Mouse (Mus musculus) neural tube, embryonic 12.5 days (tissue): ENCODE data around the gene Casz1. TPM values are rescaled to one million over a fixed set of nuclear protein-coding genes. Genes with fewer than 3 reads are reported as not detected.
A peak's percentile ranks its signal among the peaks of the same experiment; 100 is the strongest.

Experiments used
- ATAC-seq: fragments of 200-750 bp; cut with Nextera tagmentation; 2 replicates; pipeline ENCODE4 v1.8.0; 2017; ENCODE audit warnings: low read depth, mild to moderate bottlenecking, moderate TSS enrichment, moderate library complexity; ENCODE audit not compliant: low FRiP score
- H3K27ac ChIP-seq: fragments of 300-500 bp; sonication (generic); 2 replicates; pipeline ENCODE4 v1.5.1; 2016
- H3K27me3 ChIP-seq: fragments of 300-500 bp; sonication (generic); replicated peaks from 2 replicates; pipeline ENCODE4 v1.6.1; 2016; ENCODE audit warnings: mild to moderate bottlenecking
- H3K36me3 ChIP-seq: fragments of 300-500 bp; sonication (generic); 2 replicates; pipeline ENCODE4 v1.6.1; 2016; ENCODE audit warnings: mild to moderate bottlenecking
- H3K4me1 ChIP-seq: fragments of 300-500 bp; sonication (generic); 2 replicates; pipeline ENCODE4 v1.6.1; 2016
- H3K4me2 ChIP-seq: fragments of 300-500 bp; sonication (generic); replicated peaks from 2 replicates; pipeline ENCODE4 v1.6.1; 2016; ENCODE audit warnings: mild to moderate bottlenecking
- H3K4me3 ChIP-seq: fragments of 300-500 bp; sonication (generic); 2 replicates; pipeline ENCODE4 v1.5.1; 2016
- H3K9ac ChIP-seq: fragments of 300-500 bp; sonication (generic); 2 replicates; pipeline ENCODE4 v1.6.1; 2016; ENCODE audit warnings: mild to moderate bottlenecking
- H3K9me3 ChIP-seq: fragments of 300-500 bp; sonication (generic); 2 replicates; pipeline ENCODE4 v1.6.1; 2016; ENCODE audit warnings: mild to moderate bottlenecking
- WGBS: fragments of 180-500 bp; shearing (Covaris S2); methylation state at CpG from one replicate; pipeline ENCODE4 v1.1.7; 2016; 5-methylcytosine and 5-hydroxymethylcytosine counted together
- polyA plus RNA-seq: library from polyadenylated mRNA; unstranded; fragments of >200 nt; fragmentation: Nextera tagmentation; extraction: Ambion mirVana; gene quantifications from 2 replicates; pipeline ENCODE4 v1.2.1, GENCODE M21; 2016

Gene Casz1
- polyA plus RNA-seq, 1 experiment from 2014 or later = 14.2 TPM

DNA sequence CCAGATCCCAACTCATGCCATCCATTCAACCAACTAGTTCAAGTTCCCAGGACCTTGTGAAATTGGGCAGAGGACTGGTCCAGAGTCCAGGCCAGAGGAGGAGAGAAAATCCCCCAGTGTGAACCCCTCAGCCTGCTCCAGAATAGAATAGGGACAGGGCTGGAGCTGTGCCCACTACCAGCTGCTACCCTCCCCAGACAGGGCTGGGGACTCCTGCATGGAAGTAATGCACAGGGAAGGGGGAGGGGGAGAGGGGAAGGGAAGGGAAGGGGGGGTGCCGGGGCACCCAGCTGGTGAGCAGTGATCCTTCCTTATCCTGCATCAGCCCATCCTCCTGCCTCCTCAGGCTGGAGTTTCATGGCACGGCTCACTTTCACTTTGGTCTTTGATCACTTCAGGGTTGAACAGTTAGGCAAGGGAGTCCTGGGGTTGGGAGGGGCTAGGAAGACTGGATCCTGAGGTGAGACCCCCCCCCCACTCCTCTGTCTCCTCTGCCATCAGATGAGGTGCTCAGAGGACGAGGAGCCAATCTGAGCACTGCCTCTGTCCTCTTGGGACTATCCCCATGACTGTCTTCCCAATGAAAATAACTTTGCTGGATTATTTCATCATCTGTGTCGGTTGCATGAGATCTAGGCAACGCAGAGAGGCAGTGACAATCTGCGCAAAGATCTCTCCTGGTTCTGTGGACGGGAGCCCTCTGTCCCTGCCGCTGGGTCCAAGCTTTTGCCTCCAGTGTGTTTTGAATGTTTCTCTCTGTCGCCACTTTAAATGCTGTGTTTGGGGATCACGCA lies 28.6 kb upstream of the Casz1 start:
- no peak for ATAC-seq

GRCm38 (mm10) chr4:148780097-148780621 lies 24.1 kb upstream of the Casz1 start:
- Histone ChIP-seq H3K36me3 (no peaks in the 10 kb centered on the region), H3K9me3 (no peaks in the 10 kb centered on the region), H3K4me3 (no peak overlapping the region), H3K4me2 (no peak overlapping the region), H3K4me1 (peaks cover 10% of the 10 kb centered on the region), H3K27ac (no peak overlapping the region), H3K27me3 (peaks cover 18% of the 10 kb centered on the region; the same call in 1 of the 2 replicates), H3K9ac (no peak overlapping the region)
- 37% methylated on average over 8 of the region's 8 CpGs for whole genome bisulfite sequencing
- ATAC-seq = no peak

More for the DNA sequence above, 28.6 kb upstream of the Casz1 start:
- H3K4me1 ChIP-seq = peaks cover 28% of the 10 kb centered on the region
- 0 out of 2 replicates have a peak overlapping the region, but pooled peaks have one; percentile 8 for H3K9ac ChIP-seq
- 65% methylated on average over 9 of the region's 10 CpGs for WGBS
- no peak overlapping the region for H3K4me3 ChIP-seq
- H3K4me2 ChIP-seq = 0 out of 2 replicates have a peak overlapping the region, but pooled peaks have one; percentile 12
- H3K9me3 ChIP-seq = no peaks in the 10 kb centered on the region
- peaks cover 39% of the 10 kb centered on the region for H3K27me3 ChIP-seq
- no peaks in the 10 kb centered on the region for H3K36me3 ChIP-seq
- H3K27ac ChIP-seq = no peak overlapping the region

DNA sequence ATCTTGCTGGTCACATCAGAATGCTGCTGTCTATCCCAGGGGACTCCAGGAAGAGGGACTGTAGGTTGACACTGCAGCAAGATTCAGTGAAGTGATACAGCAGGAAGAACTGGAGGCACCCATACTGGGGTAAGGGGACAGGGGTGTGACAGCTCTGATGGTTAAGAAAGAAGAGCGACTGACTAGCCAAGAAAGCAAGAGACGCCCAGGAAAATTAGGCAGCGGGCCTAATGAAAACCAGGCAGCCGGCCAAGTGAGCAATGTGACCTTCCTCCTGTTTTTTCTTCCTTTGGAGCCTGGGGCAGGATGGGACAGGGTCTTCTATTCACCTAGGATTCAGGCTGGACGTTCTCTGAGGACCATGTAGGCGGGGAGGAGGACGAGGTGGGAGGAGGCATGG lies 22.7 kb upstream of the Casz1 start:
- Histone ChIP-seq H3K27me3 (peaks cover 24% of the 10 kb centered on the region), H3K4me1 (peaks cover 8% of the 10 kb centered on the region; the same call in 1 of the 2 replicates), H3K27ac (no peak overlapping the region), H3K9ac (no peak overlapping the region), H3K9me3 (no peaks in the 10 kb centered on the region), H3K4me2 (no peak overlapping the region), H3K4me3 (no peak overlapping the region), H3K36me3 (no peaks in the 10 kb centered on the region)
- no peak for ATAC-seq
- 91% methylated on average over 7 of the region's 7 CpGs for WGBS

- Histone ChIP-seq H3K4me2 (no peak overlapping the region), H3K4me1 (peaks cover 14% of the 10 kb centered on the region), H3K9ac (no peak overlapping the region), H3K9me3 (no peaks in the 10 kb centered on the region), H3K27me3 (peaks cover 32% of the 10 kb centered on the region), H3K4me3 (no peak overlapping the region), H3K36me3 (no peaks in the 10 kb centered on the region), H3K27ac (no peak overlapping the region)
- ATAC-seq = no peak
- 89% methylated on average over 6 of the region's 6 CpGs for WGBS
These were observed 21.3 kb upstream of the Casz1 start for GRCm38 (mm10) chr4:148782880-148783279.

DNA sequence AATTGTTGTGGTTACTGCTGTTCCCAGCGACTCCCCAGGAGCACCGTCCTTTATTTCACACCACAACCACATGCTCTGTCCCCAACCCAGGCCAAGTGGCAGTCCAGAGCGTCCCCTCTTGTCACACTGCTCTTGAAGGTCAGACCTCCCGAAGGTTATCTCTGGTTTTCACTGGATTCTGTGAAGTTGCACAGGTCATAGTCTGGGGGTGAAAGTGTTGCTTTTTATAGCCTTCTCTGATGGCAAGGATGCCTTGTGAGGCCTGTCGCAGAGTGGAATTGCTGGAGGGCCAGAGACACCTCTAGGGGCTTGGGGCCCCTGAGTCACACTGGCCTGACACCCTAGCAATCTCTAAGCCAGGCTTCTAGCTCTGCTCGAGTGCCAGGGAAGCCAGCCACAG lies 20.5 kb upstream of the Casz1 start:
- no peak for ATAC-seq
- H3K27me3 ChIP-seq = peaks cover 37% of the 10 kb centered on the region
- H3K9me3 ChIP-seq = no peaks in the 10 kb centered on the region
- H3K27ac ChIP-seq = no peak overlapping the region
- no peak overlapping the region for H3K9ac ChIP-seq
- no peak overlapping the region for H3K4me2 ChIP-seq
- no peaks in the 10 kb centered on the region for H3K36me3 ChIP-seq
- 70% methylated on average over 6 of the region's 6 CpGs for WGBS
- peaks cover 20% of the 10 kb centered on the region for H3K4me1 ChIP-seq
- no peak overlapping the region for H3K4me3 ChIP-seq

DNA sequence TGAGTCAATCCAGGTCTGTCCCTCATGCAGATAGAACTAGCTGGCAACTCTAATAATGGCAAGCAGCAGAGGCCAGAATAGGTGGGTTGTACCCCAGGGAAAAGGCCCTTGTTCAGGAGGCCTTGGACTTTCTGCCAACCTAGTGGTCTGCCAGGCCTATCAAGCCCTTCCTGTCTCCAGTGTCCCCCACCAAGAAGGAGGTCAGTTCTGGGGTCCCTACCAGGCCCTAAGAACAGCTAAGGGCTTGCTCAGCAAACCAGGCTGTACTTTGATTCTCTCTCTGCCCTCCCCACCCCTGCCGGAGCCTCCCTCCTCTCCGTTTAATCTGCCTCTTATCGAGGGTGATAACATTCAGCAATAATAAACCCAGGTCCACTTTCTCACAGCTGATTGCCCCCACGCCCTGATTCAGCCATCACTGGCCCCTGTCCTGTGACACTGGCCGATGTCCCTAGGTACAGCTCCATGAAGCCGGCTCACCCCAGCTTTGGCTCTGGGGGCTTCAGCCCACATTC lies 19.1 kb upstream of the Casz1 start:
- Histone ChIP-seq H3K4me1 (peaks cover 20% of the 10 kb centered on the region), H3K27me3 (peaks cover 36% of the 10 kb centered on the region), H3K36me3 (no peaks in the 10 kb centered on the region), H3K4me3 (no peak overlapping the region), H3K27ac (no peak overlapping the region), H3K9me3 (no peaks in the 10 kb centered on the region), H3K9ac (no peak overlapping the region), H3K4me2 (no peak overlapping the region)
- WGBS = 89% methylated on average over 6 of the region's 6 CpGs
- no peak for ATAC-seq

DNA sequence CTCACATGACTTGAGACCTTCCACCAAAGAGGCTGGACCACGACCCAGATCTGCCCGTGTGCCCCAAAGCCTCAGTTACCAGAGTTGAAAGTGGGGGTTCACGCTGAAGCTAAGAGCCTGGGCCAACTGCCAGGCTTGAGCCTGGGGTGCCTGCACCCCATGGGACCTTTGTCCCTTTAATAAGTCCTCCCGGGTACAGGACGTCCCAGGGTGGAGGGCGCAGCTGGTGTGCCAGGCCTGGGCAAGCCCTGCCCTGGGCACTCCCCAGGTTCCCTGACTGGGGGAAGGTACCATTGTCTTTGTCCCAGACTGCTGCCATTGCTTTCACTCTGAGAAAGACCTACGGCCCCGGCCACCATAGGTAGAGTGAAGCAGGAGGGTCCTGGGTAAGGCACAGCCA lies 18.2 kb upstream of the Casz1 start:
- H3K4me1 ChIP-seq = peaks cover 20% of the 10 kb centered on the region
- 0 out of 2 replicates have a peak, but pooled peaks have one; percentile 31 for ATAC-seq
- WGBS = 72% methylated on average over 8 of the region's 8 CpGs
- H3K4me3 ChIP-seq = no peak overlapping the region
- H3K36me3 ChIP-seq = no peaks in the 10 kb centered on the region
- no peak overlapping the region for H3K27ac ChIP-seq
- no peak overlapping the region for H3K4me2 ChIP-seq
- H3K9ac ChIP-seq = no peak overlapping the region
- no peaks in the 10 kb centered on the region for H3K9me3 ChIP-seq
- peaks cover 36% of the 10 kb centered on the region for H3K27me3 ChIP-seq

- H3K9me3 ChIP-seq = no peaks in the 10 kb centered on the region
- no peak for ATAC-seq
- H3K36me3 ChIP-seq = no peaks in the 10 kb centered on the region
- 85% methylated on average over 8 of the region's 8 CpGs for WGBS
- H3K9ac ChIP-seq = no peak overlapping the region
- H3K27me3 ChIP-seq = peaks cover 26% of the 10 kb centered on the region
- no peak overlapping the region for H3K4me3 ChIP-seq
- no peak overlapping the region for H3K4me2 ChIP-seq
- H3K27ac ChIP-seq = no peak overlapping the region
- peaks cover 18% of the 10 kb centered on the region for H3K4me1 ChIP-seq
These were observed 13.3 kb upstream of the Casz1 start for GRCm38 (mm10) chr4:148790940-148791339.

DNA sequence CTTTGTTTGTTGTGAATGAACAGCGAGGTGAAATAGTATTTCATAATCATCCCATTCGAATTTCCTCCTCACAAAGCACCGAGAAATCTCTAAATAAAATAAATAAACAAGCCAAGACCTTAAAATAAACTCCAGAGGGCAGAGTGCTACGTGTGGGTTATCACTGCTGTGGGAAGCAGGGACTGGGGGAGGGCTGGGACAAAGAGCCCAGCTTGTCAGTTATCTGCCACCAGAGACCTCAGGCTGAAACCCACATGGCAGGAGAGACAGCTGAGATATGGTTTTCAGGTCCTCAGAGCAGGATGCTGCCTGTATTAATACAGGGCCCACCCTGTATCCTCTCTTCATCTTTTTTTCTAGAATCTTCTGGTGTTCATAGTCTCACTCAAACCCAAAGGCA lies 9.2 kb upstream of the Casz1 start:
- Histone ChIP-seq H3K27me3 (peaks cover 23% of the 10 kb centered on the region), H3K9ac (no peak overlapping the region)
- WGBS = 74% methylated on average over 4 of the region's 4 CpGs

DNA sequence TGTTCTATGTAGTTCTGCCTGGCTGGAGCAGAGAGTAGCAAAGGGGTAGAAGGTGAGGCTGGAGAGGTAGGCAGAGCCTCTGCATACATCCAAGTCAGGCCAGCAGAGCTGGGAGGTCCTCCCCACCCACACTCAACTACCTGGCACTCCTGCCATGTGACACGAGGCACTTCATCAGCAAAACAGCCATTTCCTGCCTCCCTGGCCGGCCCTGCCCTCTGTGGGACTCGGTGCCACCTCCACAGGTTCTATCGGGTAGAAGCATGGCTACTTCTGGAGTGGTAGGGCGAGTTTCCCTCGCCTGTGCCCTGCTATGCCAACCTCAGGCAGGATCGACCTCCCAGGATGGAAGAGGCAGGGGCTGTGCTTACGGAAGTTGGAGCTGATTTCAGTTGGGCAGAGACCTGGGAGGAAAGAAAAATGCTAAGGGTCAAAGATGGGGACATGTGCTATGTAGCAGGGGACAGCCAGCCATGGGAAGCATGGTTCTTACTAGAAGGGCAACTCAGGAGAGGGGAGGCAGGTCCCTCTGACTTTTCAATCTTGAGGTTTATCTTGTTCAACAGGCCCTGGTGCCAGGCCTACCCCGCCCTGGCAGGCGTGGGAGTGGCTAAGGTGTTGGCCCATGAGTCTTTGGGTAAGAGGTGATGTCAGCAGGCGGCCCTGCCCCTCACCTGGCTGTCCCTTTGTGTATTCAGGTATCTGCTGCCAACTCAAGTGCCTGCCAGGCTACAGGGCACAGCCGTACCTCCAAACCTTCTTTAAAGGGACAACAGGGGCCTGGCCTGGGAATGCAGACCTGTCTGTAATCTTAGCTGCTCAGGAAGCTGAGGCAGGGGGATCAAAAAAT lies 6.5 kb upstream of the Casz1 start:
- Histone ChIP-seq H3K36me3 (no peaks in the 10 kb centered on the region), H3K9ac (no peak overlapping the region), H3K27me3 (peaks cover 27% of the 10 kb centered on the region), H3K4me2 (no peak overlapping the region), H3K27ac (no peak overlapping the region), H3K9me3 (no peaks in the 10 kb centered on the region), H3K4me1 (peaks cover 3% of the 10 kb centered on the region; the same call in 1 of the 2 replicates), H3K4me3 (no peak overlapping the region)
- no peak for ATAC-seq
- WGBS = 79% methylated on average over 12 of the region's 12 CpGs

More for the DNA sequence above, 9.2 kb upstream of the Casz1 start:
- H3K4me3 ChIP-seq = no peak overlapping the region
- no peak overlapping the region for H3K4me2 ChIP-seq
- no peaks in the 10 kb centered on the region for H3K9me3 ChIP-seq
- H3K36me3 ChIP-seq = no peaks in the 10 kb centered on the region
- no peak for ATAC-seq
- H3K27ac ChIP-seq = no peak overlapping the region
- peaks cover 3% of the 10 kb centered on the region; the same call in 1 of the 2 replicates for H3K4me1 ChIP-seq

GRCm38 (mm10) chr4:148803031-148803430 lies 1.2 kb upstream of the Casz1 start:
- WGBS = 6% methylated on average over 4 of the region's 4 CpGs
- Histone ChIP-seq H3K4me2 (peak overlapping the region; percentile 91; the same call in 1 of the 2 replicates), H3K4me3 (no peak overlapping the region), H3K4me1 (peaks cover 37% of the 10 kb centered on the region), H3K9ac (no peak overlapping the region), H3K36me3 (no peaks in the 10 kb centered on the region), H3K9me3 (no peaks in the 10 kb centered on the region), H3K27me3 (peaks cover 59% of the 10 kb centered on the region), H3K27ac (no peak overlapping the region)
- ATAC-seq = no peak

DNA sequence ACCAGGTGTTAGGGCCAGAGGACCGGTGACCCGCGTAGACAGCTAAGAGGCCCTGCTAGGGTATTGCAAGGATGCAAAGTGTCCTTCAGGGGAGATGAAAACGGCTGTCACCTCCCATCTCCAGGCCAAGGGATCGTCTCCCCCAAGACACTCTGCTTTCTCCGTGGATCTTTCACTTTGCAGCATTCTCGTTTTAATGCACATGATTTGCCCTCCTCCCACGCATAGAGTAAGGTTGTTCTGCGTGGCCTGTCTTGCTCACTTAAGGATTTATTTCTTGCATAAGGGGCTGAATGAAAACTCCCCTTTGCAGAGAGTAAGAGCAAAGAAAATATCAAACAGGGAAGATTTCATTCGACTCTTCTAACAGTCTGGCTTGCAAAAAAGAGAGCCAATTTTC lies 593 bp upstream of the Casz1 start:
- H3K4me1 ChIP-seq = peaks cover 38% of the 10 kb centered on the region
- H3K4me3 ChIP-seq = peak overlapping the region; percentile 57

More for the DNA sequence above, 593 bp upstream of the Casz1 start:
- ATAC-seq = no peak
- peak overlapping the region; percentile 91 for H3K4me2 ChIP-seq
- H3K27ac ChIP-seq = no peak overlapping the region
- H3K9ac ChIP-seq = peak overlapping the region; percentile 27; the same call in 1 of the 2 replicates
- 2% methylated on average over 10 of the region's 10 CpGs for WGBS
- H3K27me3 ChIP-seq = peaks cover 56% of the 10 kb centered on the region
- H3K36me3 ChIP-seq = no peaks in the 10 kb centered on the region
- H3K9me3 ChIP-seq = no peaks in the 10 kb centered on the region
